Mouse (Mus musculus): ENCODE measurements at regions not wholly inside any gene's neighbourhood (a gene's known extent, or its start where the extent isn't known, plus 50 kb on each side); places are given as distances from the start of the nearest gene placed in this dataset.

DNA sequence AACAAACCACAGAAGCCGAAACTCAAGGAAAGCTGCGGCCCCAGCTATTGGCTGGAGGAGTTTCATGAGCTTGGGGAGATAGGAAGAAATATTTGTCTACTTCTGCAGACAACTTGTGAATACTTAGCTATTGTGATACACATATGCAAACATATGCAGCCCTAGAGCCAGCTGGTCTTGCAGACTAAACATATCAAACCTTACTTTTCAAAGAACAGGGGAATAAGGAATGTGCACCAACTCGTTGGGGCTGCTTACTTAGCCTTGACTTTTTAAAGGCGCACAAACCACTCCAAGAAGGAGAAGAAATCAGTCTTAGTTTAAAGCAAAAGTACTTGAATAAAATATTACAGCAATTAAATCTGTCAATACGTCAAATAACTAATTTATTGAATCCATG is 106.8 kb upstream of the Lpar1 start:
- DNase-seq = no peak

DNA sequence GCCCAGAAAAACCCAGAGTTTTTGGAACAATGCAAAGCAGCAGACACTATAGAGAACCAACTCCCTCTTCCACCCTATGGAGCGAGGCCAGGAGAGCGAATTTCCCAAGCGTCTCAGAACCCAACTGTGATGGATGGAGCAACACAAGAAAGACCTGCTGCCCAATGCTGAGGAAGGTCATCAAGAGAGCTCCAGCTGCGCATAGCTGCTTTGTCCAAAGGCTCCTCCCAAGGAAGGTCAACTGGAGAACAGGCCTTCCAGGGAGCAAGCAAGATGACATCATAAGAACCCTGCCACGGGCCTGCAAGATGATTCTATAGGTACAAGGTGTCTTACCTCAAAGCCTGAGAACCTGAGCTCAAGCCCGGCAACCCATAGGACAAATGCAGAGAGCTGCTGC is 104.5 kb upstream of the Lpar1 start:
- no peak for DNase-seq

DNA sequence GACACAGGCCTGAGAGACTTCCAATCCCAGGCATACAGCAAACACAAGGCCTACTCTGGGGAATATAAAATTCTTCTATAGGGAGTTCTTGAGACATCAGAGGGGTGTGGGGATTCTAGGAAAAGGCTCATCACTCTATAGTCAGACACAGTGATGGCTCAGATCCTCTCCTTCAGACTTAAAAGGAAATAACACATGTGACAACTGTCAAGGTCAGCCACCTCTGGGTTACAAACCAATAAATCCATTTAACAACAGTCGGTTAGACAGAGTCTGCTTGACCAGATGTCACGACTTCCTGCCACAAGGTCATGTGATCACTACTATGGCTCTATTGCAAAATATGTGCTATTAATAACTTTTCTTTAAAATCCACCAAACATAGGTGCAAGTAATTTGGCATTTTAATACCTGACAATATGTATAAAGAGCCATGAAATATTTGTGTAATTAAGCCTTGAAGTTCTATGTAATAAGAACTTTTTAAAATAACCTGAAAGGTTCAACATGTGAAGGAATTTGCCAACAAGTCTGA is 94.1 kb upstream of the Lpar1 start:
- no peak for DNase-seq

DNA sequence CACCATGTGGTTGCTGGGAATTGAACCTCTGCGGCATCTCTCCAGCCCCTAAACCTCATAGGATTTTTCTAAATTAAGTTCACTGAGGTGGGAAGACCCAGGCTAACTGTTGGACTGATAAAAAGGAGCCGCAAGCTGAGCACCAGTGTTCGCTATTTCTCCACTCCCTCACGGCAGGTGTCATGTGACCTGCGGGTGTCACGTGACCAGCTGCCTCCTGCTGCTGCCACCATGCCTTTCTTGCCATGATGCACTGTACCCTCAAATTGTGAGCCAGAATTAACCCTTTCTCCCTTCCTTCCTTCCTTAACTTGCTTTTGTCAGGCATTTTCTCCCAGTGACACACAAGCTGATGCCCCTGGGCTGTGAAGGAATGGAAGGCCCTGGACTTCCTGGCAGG is 93.1 kb upstream of the Lpar1 start:
- DNase-seq = no peak

DNA sequence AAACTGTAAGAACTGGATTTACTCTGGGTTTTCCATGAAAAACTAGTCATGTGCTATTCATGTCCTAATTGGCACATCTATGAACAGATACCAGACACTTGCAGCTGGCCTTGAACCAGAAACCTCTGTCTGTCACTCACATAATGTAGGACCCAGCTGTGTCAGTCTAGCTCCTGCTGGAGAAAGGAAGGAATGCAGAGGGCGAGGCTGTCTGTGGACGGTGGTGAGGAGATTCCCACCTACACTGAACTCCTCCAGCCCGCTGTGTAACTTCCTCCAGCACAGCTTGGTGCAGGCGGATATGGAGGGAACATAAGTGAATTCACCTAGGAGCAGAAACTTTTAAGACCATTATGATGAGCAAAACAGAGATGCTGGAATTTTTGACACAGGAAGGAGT is 89.7 kb upstream of the Lpar1 start:
- no peak for DNase-seq

DNA sequence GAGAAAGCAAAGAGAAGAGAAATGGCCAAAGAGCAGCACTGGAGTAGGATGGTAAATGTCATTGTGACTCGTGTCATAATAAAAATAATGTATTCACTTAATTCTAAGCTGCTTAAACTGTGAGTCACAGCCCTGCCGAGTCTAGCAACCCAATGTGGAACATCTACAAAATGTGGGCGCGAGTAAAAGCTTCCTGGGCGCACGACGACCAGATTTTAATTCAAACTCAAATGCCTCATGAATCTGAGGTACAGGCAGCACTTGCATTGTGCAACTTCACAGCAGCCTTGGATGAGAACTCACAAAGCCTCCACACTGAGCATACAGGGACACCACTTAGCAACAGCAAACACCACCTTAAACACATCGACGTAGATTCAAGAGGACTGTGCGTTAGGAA is 88.5 kb upstream of the Lpar1 start:
- DNase-seq = no peak

DNA sequence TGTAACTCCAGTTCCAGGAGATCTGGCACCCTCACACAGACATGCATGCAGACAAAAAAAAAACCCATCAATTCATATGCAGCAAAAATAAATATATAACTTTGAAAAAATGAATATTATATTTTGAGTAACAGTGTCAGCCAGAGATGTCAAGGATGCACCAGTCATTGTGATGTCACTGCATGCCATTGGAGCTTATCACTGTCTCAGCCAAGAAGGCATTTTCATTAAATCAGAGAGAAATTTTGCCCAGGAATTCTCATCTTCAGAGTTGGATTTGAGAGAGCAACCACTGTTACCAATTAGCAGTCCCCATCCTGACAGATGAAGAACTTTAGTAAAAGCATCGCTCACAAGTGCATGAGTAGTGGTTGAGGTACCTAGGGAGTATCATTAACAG is 79.0 kb upstream of the Lpar1 start:
- no peak for DNase-seq

DNA sequence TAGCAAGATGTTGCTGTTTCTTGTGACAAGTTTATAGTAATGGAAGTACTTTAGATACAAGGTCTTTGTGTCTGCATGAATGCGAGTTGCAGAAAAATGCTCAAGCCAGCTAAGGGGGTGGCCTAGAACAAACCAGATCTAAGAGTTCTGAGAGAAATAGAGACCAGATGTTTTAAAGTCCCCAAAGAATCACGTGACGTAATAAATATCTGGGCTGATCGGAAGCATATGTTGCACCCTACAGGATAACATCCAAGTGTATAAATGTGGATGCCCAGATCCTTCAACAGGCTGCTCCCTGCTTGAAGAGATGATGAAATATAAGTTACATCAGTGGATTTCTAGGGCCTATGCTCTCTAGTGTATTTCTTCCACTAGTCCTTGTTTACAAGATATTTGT is 77.7 kb upstream of the Lpar1 start:
- DNase-seq = no peak

DNA sequence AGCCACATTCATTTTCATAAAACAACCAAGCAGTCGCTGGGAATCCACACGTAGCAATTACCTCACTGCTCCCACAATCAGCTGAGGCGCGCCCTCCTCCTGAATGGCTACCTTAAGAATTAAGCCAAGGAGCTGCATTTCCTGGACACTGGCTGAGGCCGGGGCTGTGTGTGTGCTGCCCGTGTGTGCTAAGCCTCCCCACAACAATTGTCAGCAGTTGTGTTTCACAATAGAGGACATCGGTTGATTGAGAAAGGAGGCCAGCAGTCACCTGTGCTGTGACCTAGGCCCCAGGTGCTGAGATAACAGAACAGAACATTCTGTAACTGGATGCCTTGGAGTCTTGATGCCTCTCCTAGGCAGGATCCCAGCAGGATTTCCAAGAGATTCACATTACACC is 73.3 kb upstream of the Lpar1 start:
- no peak for DNase-seq

DNA sequence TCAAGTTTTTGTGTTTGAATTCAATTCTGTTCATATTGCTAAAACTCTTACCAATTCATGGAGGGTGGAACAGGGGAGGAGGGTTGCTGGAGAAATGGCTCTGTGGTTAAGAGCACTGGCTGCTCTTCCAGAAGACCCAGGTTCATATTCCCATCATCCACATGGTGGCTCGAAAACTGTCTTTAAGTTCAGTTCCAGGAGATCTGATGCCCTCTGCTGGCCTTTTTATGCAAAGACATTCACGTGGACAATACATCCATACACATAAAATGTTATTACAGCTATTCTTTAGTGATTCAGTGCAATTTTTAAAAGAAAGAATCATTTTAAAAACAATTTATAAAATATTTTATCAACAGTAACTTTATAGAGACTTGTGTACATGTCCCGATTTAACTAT is 70.4 kb upstream of the Lpar1 start:
- no peak for DNase-seq

DNA sequence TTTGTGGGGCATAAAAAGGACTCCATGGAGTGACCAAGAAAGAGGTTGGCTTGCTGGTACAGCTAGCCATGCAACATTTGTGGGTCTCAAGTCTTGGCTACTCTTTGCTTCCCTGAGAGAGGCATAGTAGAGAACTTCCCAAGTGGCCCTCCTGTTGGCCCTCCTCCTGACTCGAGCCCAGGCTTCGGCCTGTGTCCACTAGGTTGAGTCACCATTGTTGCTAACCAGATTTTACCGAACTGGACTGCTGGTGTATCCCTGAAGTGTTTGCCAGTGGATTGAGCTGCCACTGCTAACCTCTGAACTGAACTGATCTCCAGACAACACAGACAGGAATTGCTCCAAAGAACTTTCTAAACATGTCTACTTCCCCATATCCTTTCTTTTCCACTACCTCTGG is 66.9 kb upstream of the Lpar1 start:
- DNase-seq = no peak

DNA sequence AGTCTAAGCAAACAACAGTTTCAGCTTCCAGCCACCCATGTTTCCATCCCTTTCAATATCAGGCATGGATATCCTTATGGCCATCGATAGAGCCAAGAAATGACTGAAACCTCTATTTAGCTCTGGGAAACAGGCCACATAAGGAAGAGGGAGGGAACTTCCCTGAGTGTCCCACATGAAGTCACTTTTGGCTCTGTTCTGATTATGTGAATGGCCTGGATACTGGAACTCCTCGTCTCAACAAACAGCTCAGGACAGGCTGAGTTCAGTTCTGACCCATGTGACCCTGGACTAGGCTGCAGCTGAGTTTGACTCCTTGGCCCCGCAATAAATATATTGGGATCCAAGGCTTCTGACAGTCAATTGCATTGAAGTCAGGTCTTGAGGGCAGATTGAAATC is 63.6 kb upstream of the Lpar1 start:
- DNase-seq = no peak

DNA sequence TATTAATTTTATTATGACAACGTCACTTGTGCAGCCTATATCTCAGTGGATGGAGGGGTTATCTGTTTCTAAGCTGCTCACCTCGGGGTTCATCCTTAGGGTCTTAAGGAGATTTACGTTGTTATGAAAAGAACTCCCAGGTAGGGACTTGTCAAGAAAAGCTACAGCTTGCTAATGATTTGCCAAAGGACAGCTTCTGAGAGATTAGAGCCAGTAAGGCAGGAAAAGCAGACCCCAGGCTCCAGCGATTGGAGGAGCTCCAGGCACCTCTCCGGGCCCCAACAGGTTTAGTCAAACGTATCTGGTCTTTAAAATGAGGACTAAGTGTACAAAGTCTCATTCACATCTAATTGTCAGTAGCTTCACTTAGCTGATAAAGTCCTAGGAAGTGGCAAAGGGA is 59.8 kb upstream of the Lpar1 start:
- no peak for DNase-seq

DNA sequence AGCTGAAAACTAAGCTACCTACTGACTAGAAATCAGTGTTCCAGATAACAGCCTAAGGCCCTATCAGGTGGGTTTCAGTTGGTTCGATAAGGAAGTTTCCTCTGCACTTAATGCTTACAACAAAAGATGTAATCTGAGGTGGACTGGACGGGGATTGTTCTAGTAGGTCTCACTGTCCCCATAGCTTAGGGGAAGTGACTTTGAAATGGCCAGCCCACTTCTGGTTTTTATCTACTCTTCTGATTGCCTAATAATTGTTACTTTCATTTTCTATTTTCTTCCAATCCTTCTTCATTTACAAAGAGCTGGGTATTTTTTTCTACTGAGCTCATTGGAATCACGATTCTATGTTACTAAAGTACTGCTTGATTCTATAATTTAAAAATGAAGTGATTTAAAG is 59.3 kb upstream of the Lpar1 start:
- DNase-seq = no peak

DNA sequence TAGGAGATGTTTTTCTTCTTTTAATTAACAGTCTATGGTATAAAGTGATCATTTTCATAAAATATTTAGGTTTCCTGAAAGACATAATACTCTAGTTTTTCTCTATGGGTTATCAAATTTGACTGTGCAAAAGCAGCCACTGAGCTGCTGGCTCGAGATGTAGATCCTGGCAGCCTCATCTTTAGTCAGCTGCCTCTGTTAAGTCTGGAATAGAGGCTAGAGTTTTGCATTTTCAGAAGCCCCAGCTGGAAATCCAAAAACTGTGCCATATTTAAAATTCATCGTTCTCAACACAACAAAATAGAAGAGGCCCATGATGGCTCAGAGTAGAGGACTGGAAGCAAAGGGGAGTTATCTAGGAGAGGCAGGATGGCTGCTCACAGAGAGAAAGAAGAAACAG is 53.8 kb upstream of the Lpar1 start:
- DNase-seq = no peak

DNA sequence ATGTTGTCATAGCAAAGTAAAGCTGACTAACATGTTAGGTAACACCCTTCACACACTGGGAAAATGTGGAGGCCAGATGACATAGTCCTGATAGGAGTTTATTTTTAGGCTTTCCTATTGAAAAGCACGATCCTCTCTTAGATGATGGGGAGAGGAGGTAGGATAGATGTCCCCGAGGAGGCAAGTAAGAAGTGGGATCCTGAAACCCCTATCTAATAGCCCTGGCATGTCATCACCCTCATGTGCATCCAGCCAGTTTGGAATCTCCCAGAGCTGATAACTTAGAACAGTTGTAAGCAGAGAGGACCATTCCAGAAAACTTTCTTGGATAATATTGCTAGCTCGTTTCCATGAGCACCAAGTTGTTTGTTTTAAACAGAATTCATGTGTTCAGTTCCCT is 52.2 kb upstream of the Lpar1 start:
- no peak for DNase-seq

Data from retina, postnatal 1 day (tissue).